Mouse (Mus musculus): ENCODE measurements around the gene Osbpl2. TPM values are rescaled to one million over a fixed set of nuclear protein-coding genes. Genes with fewer than 3 reads are reported as not detected.

Gene Osbpl2
- polyA plus RNA-seq, 1 experiment = 0.76 TPM

DNA sequence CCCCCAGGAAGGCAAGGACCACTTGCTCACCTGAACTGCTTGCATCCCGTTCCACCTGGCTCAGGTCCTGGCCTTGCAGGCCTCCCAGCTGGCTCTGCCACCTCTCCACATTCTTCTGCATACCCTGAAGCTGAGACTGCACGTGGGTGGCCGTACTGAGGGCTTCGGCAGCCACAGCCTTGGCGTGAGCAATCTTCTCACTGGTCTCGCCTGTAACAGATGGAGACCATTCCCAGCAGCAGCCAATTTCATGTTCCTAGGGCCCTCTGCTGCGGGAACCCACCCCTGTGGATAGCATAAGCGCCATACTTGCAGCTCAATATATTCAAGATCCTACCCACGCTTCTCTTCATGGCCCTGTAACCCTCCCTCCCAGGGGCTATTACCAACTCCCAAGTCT lies 62.4 kb downstream of the Osbpl2 start:
- no peak overlapping the region for H3K4me3 ChIP-seq (replicated peaks)
- no peak for TF ChIP-seq TAL1 (IDR thresholded peaks at IDR 0.05; ENCODE audit: low read length)
- no peak for TF ChIP-seq GATA1 (IDR thresholded peaks at IDR 0.05; ENCODE audit: low read length)
- no peaks in the 10 kb centered on the region for H3K9me3 ChIP-seq (ENCODE audit: control insufficient read depth, low read length)
- peaks cover 39% of the 10 kb centered on the region for H3K36me3 ChIP-seq (ENCODE audit: control insufficient read depth)
- no peaks in the 10 kb centered on the region for H3K27me3 ChIP-seq (ENCODE audit: control insufficient read depth)
- H3K4me1 ChIP-seq (ENCODE audit: control insufficient read depth) = no peaks in the 10 kb centered on the region

- Histone ChIP-seq H3K36me3 (ENCODE audit: control insufficient read depth) (peaks cover 13% of the 10 kb centered on the region), H3K4me1 (ENCODE audit: control insufficient read depth) (no peaks in the 10 kb centered on the region), H3K9me3 (ENCODE audit: control insufficient read depth, low read length) (no peaks in the 10 kb centered on the region), H3K4me3 (replicated peaks) (no peak overlapping the region), H3K27me3 (ENCODE audit: control insufficient read depth) (no peaks in the 10 kb centered on the region)
- TF ChIP-seq GATA1 (IDR thresholded peaks at IDR 0.05; ENCODE audit: low read length) = no peak
- TF ChIP-seq TAL1 (IDR thresholded peaks at IDR 0.05; ENCODE audit: low read length) = no peak
These were observed 65.1 kb downstream of the Osbpl2 start for GRCm38 (mm10) chr2:180184011-180184751.

- no peaks in the 10 kb centered on the region for H3K27me3 ChIP-seq (ENCODE audit: control insufficient read depth)
- TF ChIP-seq TAL1 (IDR thresholded peaks at IDR 0.05; ENCODE audit: low read length) = no peak
- no peak for TF ChIP-seq GATA1 (IDR thresholded peaks at IDR 0.05; ENCODE audit: low read length)
- no peaks in the 10 kb centered on the region for H3K4me1 ChIP-seq (ENCODE audit: control insufficient read depth)
- peaks cover 7% of the 10 kb centered on the region for H3K36me3 ChIP-seq (ENCODE audit: control insufficient read depth)
- H3K4me3 ChIP-seq (replicated peaks) = no peak overlapping the region
- H3K9me3 ChIP-seq (ENCODE audit: control insufficient read depth, low read length) = no peaks in the 10 kb centered on the region
These were observed 65.6 kb downstream of the Osbpl2 start for GRCm38 (mm10) chr2:180184752-180185109.

GRCm38 (mm10) chr2:180185686-180186085 lies 66.6 kb downstream of the Osbpl2 start:
- no peaks in the 10 kb centered on the region; the same call in 1 of the 2 replicates for H3K36me3 ChIP-seq (ENCODE audit: control insufficient read depth)
- no peaks in the 10 kb centered on the region for H3K27me3 ChIP-seq (ENCODE audit: control insufficient read depth)
- no peaks in the 10 kb centered on the region for H3K9me3 ChIP-seq (ENCODE audit: control insufficient read depth, low read length)
- no peak for TF ChIP-seq TAL1 (IDR thresholded peaks at IDR 0.05; ENCODE audit: low read length)
- TF ChIP-seq GATA1 (IDR thresholded peaks at IDR 0.05; ENCODE audit: low read length) = no peak
- no peaks in the 10 kb centered on the region for H3K4me1 ChIP-seq (ENCODE audit: control insufficient read depth)
- H3K4me3 ChIP-seq (replicated peaks) = no peak overlapping the region

- Histone ChIP-seq H3K4me1 (ENCODE audit: control insufficient read depth) (no peaks in the 10 kb centered on the region), H3K4me3 (replicated peaks) (no peak overlapping the region), H3K36me3 (ENCODE audit: control insufficient read depth) (no peaks in the 10 kb centered on the region; the same call in 1 of the 2 replicates), H3K9me3 (ENCODE audit: control insufficient read depth, low read length) (no peaks in the 10 kb centered on the region), H3K27me3 (ENCODE audit: control insufficient read depth) (no peaks in the 10 kb centered on the region)
- TF ChIP-seq GATA1 (IDR thresholded peaks at IDR 0.05; ENCODE audit: low read length) = no peak
- no peak for TF ChIP-seq TAL1 (IDR thresholded peaks at IDR 0.05; ENCODE audit: low read length)
These were observed 68.3 kb downstream of the Osbpl2 start for GRCm38 (mm10) chr2:180187362-180187761.

GRCm38 (mm10) chr2:180196610-180197322 lies 77.7 kb downstream of the Osbpl2 start:
- H3K4me3 ChIP-seq (replicated peaks) = no peak overlapping the region
- no peaks in the 10 kb centered on the region for H3K9me3 ChIP-seq (ENCODE audit: control insufficient read depth, low read length)
- TF ChIP-seq GATA1 (IDR thresholded peaks at IDR 0.05; ENCODE audit: low read length) (no peak), TAL1 (IDR thresholded peaks at IDR 0.05; ENCODE audit: low read length) (no peak)
- H3K27me3 ChIP-seq (ENCODE audit: control insufficient read depth) = no peaks in the 10 kb centered on the region
- H3K4me1 ChIP-seq (ENCODE audit: control insufficient read depth) = no peaks in the 10 kb centered on the region; the same call in 1 of the 2 replicates
- no peaks in the 10 kb centered on the region; the same call in 1 of the 2 replicates for H3K36me3 ChIP-seq (ENCODE audit: control insufficient read depth)

- H3K4me3 ChIP-seq (replicated peaks) = no peak overlapping the region
- H3K9me3 ChIP-seq (ENCODE audit: control insufficient read depth, low read length) = no peaks in the 10 kb centered on the region
- TF ChIP-seq GATA1 (IDR thresholded peaks at IDR 0.05; ENCODE audit: low read length) = no peak
- TF ChIP-seq TAL1 (IDR thresholded peaks at IDR 0.05; ENCODE audit: low read length) = no peak
- H3K27me3 ChIP-seq (ENCODE audit: control insufficient read depth) = no peaks in the 10 kb centered on the region
- no peaks in the 10 kb centered on the region; the same call in 1 of the 2 replicates for H3K36me3 ChIP-seq (ENCODE audit: control insufficient read depth)
- no peaks in the 10 kb centered on the region; the same call in 1 of the 2 replicates for H3K4me1 ChIP-seq (ENCODE audit: control insufficient read depth)
These were observed 78.4 kb downstream of the Osbpl2 start for GRCm38 (mm10) chr2:180197323-180198037.

DNA sequence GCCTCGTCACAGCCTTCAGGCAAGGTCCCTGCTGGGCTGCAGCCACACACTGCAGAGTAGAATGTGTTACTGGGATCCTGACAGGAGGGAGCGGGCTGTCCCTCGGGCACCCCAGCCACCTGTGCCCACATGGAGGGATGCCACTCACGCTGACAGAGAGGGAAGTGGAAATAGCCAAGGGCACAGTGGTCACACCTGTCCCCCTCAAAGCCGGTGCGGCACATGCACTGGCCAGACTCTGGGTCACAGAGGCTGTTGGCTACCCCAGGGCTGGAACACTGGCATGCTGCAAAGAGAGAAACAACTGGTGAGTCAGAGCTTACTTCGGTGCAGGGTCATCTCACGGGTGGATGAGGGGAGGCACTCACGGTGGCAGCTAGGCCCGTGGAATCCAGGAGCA lies 79.7 kb downstream of the Osbpl2 start:
- H3K4me1 ChIP-seq (ENCODE audit: control insufficient read depth) = no peaks in the 10 kb centered on the region; the same call in 1 of the 2 replicates
- no peaks in the 10 kb centered on the region for H3K9me3 ChIP-seq (ENCODE audit: control insufficient read depth, low read length)
- no peaks in the 10 kb centered on the region for H3K27me3 ChIP-seq (ENCODE audit: control insufficient read depth)
- H3K4me3 ChIP-seq (replicated peaks) = no peak overlapping the region
- no peak for TF ChIP-seq GATA1 (IDR thresholded peaks at IDR 0.05; ENCODE audit: low read length)
- TF ChIP-seq TAL1 (IDR thresholded peaks at IDR 0.05; ENCODE audit: low read length) = no peak
- no peaks in the 10 kb centered on the region; the same call in 1 of the 2 replicates for H3K36me3 ChIP-seq (ENCODE audit: control insufficient read depth)

DNA sequence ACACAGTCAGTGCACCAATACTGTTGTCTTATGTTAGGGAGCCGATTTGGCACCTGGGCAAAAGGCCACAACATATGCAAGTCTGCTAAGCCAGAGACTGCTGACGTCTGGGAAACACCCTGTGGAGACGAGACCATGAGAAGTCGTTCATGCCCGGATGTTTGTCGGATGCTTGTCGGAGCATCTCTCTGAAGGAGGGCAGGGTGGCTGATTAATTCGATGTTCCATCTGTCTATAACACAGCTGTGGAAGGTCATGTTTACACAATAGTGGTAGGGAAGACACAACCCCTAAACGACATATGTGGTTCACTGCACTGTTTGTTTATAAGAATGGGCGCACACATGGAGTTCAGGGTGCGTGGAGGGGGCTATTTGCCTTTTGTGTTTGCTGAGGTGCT lies 81.6 kb downstream of the Osbpl2 start:
- TF ChIP-seq GATA1 (IDR thresholded peaks at IDR 0.05; ENCODE audit: low read length) (no peak), TAL1 (IDR thresholded peaks at IDR 0.05; ENCODE audit: low read length) (no peak)
- H3K9me3 ChIP-seq (ENCODE audit: control insufficient read depth, low read length) = no peaks in the 10 kb centered on the region
- H3K27me3 ChIP-seq (ENCODE audit: control insufficient read depth) = no peaks in the 10 kb centered on the region
- H3K4me1 ChIP-seq (ENCODE audit: control insufficient read depth) = no peaks in the 10 kb centered on the region; the same call in 1 of the 2 replicates
- no peaks in the 10 kb centered on the region; the same call in 1 of the 2 replicates for H3K36me3 ChIP-seq (ENCODE audit: control insufficient read depth)
- no peak overlapping the region for H3K4me3 ChIP-seq (replicated peaks)
